Mouse (Mus musculus) forebrain, embryonic 15.5 days (tissue): Measurements from ENCODE around the gene Cbarp. TPM values are rescaled to one million over a fixed set of nuclear protein-coding genes. Genes with fewer than 3 reads are reported as not detected.

Experiments used
- ATAC-seq: fragments of 200-750 bp; cut with Nextera tagmentation; replicated peaks from 2 replicates; pipeline ENCODE4 v1.8.0; 2017; ENCODE audit warnings: mild to moderate bottlenecking, moderate TSS enrichment, moderate library complexity
- H3K27ac ChIP-seq: fragments of 300-500 bp; sonication (generic); replicated peaks from 2 replicates; pipeline ENCODE4 v1.5.1; 2015; ENCODE audit warnings: mild to moderate bottlenecking, inconsistent platforms
- H3K27me3 ChIP-seq: fragments of 300-500 bp; sonication (generic); 2 replicates; pipeline ENCODE4 v1.6.1; 2015; ENCODE audit warnings: inconsistent platforms
- H3K36me3 ChIP-seq: fragments of 300-500 bp; sonication (generic); 2 replicates; pipeline ENCODE4 v1.6.1; 2015; ENCODE audit warnings: mild to moderate bottlenecking, inconsistent platforms
- H3K4me1 ChIP-seq: fragments of 300-500 bp; sonication (generic); 2 replicates; pipeline ENCODE4 v1.6.1; 2015; ENCODE audit warnings: inconsistent platforms
- H3K4me2 ChIP-seq: fragments of 300-500 bp; sonication (generic); replicated peaks from 2 replicates; pipeline ENCODE4 v1.6.1; 2015; ENCODE audit warnings: mild to moderate bottlenecking, inconsistent platforms
- H3K4me3 ChIP-seq: fragments of 300-500 bp; sonication (generic); 2 replicates; pipeline ENCODE4 v1.5.1; 2015; ENCODE audit warnings: mild to moderate bottlenecking, inconsistent platforms
- H3K9ac ChIP-seq: fragments of 300-500 bp; sonication (generic); replicated peaks from 2 replicates; pipeline ENCODE4 v1.6.1; 2015; ENCODE audit warnings: mild to moderate bottlenecking, inconsistent platforms
- H3K9me3 ChIP-seq: fragments of 300-500 bp; sonication (generic); 2 replicates; pipeline ENCODE4 v1.6.1; 2016; ENCODE audit warnings: inconsistent platforms
- WGBS: fragments of 180-500 bp; shearing (Covaris S2); methylation state at CpG from one replicate; pipeline ENCODE4 v1.1.7; 2015; ENCODE audit warnings: mixed read lengths; 5-methylcytosine and 5-hydroxymethylcytosine counted together
- polyA plus RNA-seq: library from polyadenylated mRNA; unstranded; fragments of >200 nt; fragmentation: Nextera tagmentation; extraction: Ambion mirVana; gene quantifications from 2 replicates; pipeline ENCODE4 v1.2.1, GENCODE M21; 2015

Gene Cbarp
- polyA plus RNA-seq, 1 experiment from 2014 or later, result 39.5 TPM

DNA sequence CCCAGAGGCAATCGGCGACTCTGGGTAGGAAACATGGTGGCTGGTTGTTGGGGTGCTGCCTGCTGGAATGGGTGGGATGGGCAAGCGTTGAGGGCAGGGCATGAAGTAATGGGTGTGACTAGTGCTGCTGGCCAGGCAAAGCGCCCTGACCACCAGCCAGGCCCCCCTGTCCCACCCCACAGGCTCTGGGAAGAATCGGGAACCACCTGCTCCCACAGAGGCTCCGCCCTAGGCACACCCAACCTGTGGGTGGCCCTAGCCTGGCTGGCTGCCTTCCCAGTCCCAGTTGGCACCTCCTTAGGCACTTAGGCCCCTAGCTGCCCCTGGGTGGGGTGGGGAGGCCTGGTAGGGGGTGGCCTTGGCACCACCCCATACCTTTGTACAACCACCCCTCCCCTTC, 5.3 kb upstream of the Cbarp start:
- Histone ChIP-seq H3K4me3 (no peak overlapping the region), H3K36me3 (peaks cover 17% of the 10 kb centered on the region), H3K9me3 (no peaks in the 10 kb centered on the region), H3K27ac (peak overlapping the region; percentile 32), H3K4me2 (no peak overlapping the region), H3K4me1 (peaks cover 43% of the 10 kb centered on the region), H3K9ac (no peak overlapping the region), H3K27me3 (no peaks in the 10 kb centered on the region)
- ATAC-seq, result no peak
- WGBS, result 84% methylated on average over 6 of the region's 6 CpGs

GRCm38 (mm10) chr10:80144864-80145838, 4.5 kb upstream of the Cbarp start:
- Histone ChIP-seq H3K4me1 (peaks cover 48% of the 10 kb centered on the region), H3K9ac (no peak overlapping the region), H3K27me3 (no peaks in the 10 kb centered on the region), H3K4me3 (peak overlapping the region; percentile 2; the same call in 1 of the 2 replicates), H3K36me3 (peaks cover 17% of the 10 kb centered on the region), H3K9me3 (no peaks in the 10 kb centered on the region), H3K27ac (peak overlapping the region; percentile 32), H3K4me2 (no peak overlapping the region)
- ATAC-seq, result no peak
- 73% methylated on average over 20 of the region's 20 CpGs for WGBS

GRCm38 (mm10) chr10:80144159-80144558, 3.5 kb upstream of the Cbarp start:
- H3K9ac ChIP-seq, result no peak overlapping the region
- H3K27me3 ChIP-seq, result no peaks in the 10 kb centered on the region
- WGBS, result 93% methylated on average over 12 of the region's 12 CpGs
- H3K27ac ChIP-seq, result no peak overlapping the region
- peaks cover 17% of the 10 kb centered on the region for H3K36me3 ChIP-seq
- H3K4me2 ChIP-seq, result no peak overlapping the region
- H3K4me1 ChIP-seq, result peaks cover 53% of the 10 kb centered on the region
- H3K9me3 ChIP-seq, result no peaks in the 10 kb centered on the region
- no peak for ATAC-seq
- H3K4me3 ChIP-seq, result no peak overlapping the region

GRCm38 (mm10) chr10:80143664-80144063, 3.0 kb upstream of the Cbarp start:
- H3K4me1 ChIP-seq, result peaks cover 54% of the 10 kb centered on the region
- no peak overlapping the region for H3K4me2 ChIP-seq
- H3K27ac ChIP-seq, result no peak overlapping the region
- 94% methylated on average over 7 of the region's 7 CpGs for WGBS
- H3K27me3 ChIP-seq, result no peaks in the 10 kb centered on the region
- H3K9ac ChIP-seq, result no peak overlapping the region
- no peak overlapping the region for H3K4me3 ChIP-seq
- no peak for ATAC-seq
- H3K36me3 ChIP-seq, result peaks cover 17% of the 10 kb centered on the region
- no peaks in the 10 kb centered on the region for H3K9me3 ChIP-seq

GRCm38 (mm10) chr10:80142530-80142925, 1.9 kb upstream of the Cbarp start:
- Histone ChIP-seq H3K9ac (peak overlapping the region; percentile 87), H3K4me1 (peaks cover 61% of the 10 kb centered on the region), H3K27me3 (no peaks in the 10 kb centered on the region), H3K4me2 (peak overlapping the region; percentile 91), H3K9me3 (no peaks in the 10 kb centered on the region), H3K27ac (peak overlapping the region; percentile 87), H3K4me3 (peak overlapping the region; percentile 81), H3K36me3 (peaks cover 17% of the 10 kb centered on the region)
- ATAC-seq, result no peak
- 0% methylated on average over 15 of the region's 15 CpGs for WGBS

DNA sequence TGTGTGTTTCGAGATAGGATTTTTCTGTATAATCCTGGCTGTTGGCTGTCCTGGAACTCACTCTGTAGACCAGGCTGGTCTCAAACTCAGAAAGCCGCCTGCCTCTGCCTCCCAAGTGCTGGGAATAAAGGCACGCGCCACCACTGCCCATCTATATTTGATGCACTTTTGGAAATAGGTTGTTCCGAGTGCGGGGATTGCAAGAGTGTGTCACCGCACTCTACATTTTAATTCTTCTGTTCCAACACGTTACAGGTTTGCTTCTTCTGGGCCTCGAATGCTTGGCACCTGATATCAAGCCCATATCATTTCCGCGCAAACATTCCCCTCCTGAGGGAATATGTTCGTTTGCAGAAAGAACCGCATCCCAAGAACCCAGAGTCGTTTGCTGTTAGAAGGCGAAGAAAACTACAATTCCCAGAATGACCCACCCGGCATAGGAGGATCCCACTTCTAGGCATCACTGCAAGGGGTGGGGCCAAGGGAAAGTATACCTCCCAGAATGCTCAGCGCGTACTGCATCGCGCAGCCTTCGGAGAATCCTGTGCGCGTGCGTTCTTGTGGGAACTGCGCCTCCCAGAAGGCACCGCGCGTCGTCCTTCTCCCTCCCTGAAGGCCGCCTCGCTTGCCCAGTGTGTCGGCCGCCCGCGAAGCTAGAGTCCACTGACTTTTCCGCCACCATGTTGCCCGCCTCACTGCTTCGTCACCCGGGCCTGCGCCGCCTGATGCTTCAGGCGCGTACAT, 1.3 kb upstream of the Cbarp start:
- H3K36me3 ChIP-seq, result peaks cover 17% of the 10 kb centered on the region
- peak overlapping the region; percentile 81 for H3K4me3 ChIP-seq
- peaks cover 67% of the 10 kb centered on the region for H3K4me1 ChIP-seq
- ATAC-seq, result peak; percentile 87
- no peaks in the 10 kb centered on the region for H3K27me3 ChIP-seq
- WGBS, result 1% methylated on average over 43 of the region's 43 CpGs
- H3K4me2 ChIP-seq, result peak overlapping the region; percentile 91
- H3K27ac ChIP-seq, result peak overlapping the region; percentile 87
- peak overlapping the region; percentile 87 for H3K9ac ChIP-seq
- no peaks in the 10 kb centered on the region for H3K9me3 ChIP-seq

DNA sequence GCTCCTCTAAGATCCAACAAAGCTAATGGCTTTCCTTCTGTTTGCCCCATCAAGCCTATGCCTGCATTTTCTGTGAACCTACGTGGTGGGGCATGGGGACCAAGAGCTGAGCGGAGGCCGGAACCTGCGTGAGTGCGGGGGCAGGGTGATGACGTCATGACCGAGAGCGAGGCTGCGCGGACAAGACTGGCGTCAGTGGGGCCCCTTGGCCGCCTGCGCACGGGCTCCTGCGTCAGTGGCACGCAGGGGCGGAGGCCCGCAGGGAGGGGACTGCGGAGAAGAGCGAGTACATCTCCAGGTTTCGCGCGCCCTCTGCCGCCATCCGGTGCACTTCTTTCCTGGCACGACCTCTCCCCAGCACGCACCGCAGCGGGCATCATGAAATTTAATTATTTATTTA, 608 bp upstream of the Cbarp start:
- Histone ChIP-seq H3K27ac (peak overlapping the region; percentile 87), H3K9me3 (no peaks in the 10 kb centered on the region), H3K9ac (peak overlapping the region; percentile 29), H3K27me3 (no peaks in the 10 kb centered on the region), H3K36me3 (peaks cover 17% of the 10 kb centered on the region), H3K4me3 (peak overlapping the region; percentile 81), H3K4me1 (peaks cover 72% of the 10 kb centered on the region), H3K4me2 (peak overlapping the region; percentile 91)
- peak; percentile 40 for ATAC-seq
- WGBS, result under 1% methylated on average over 29 of the region's 29 CpGs

DNA sequence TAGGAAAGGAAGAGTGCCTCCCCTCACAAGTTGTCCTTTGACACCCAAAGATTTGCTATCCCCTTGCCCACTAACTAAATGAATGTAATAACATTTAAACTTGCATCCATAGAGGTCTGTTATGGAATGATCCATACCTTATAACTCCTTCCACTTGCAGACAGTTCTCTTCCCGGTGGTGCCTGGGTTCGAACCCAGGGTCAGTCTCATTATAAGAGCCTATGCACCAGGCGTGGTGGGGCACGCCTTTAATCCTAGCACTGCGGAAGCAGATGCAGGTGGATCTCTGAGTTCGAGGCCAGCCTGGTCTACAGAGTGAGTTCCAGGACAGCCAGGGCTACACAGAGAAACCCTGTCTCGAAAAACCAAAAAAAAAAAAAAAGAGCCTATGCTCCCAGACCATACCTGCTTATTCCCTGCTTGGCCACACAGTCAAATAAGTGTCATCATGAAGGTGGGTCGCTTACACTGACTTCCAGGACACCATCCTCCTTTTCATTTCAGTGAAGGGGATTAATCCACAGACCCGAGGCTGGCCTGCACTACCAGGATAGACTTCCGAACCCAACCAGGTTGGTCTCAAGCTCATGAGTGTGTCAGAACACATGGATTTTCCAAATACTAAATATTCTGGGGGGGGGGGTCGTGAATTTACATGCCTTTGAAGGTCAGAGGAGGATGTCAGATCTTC, 515 bp downstream of the Cbarp start:
- no peak for ATAC-seq
- 73% methylated on average over 11 of the region's 11 CpGs for WGBS
- peaks cover 64% of the 10 kb centered on the region for H3K4me1 ChIP-seq
- H3K4me2 ChIP-seq, result no peak overlapping the region
- H3K9ac ChIP-seq, result no peak overlapping the region
- no peaks in the 10 kb centered on the region for H3K9me3 ChIP-seq
- no peaks in the 10 kb centered on the region for H3K27me3 ChIP-seq
- H3K36me3 ChIP-seq, result peaks cover 20% of the 10 kb centered on the region
- peak overlapping the region; percentile 89; the same call in 1 of the 2 replicates for H3K27ac ChIP-seq
- peak overlapping the region; percentile 81; the same call in 1 of the 2 replicates for H3K4me3 ChIP-seq

DNA sequence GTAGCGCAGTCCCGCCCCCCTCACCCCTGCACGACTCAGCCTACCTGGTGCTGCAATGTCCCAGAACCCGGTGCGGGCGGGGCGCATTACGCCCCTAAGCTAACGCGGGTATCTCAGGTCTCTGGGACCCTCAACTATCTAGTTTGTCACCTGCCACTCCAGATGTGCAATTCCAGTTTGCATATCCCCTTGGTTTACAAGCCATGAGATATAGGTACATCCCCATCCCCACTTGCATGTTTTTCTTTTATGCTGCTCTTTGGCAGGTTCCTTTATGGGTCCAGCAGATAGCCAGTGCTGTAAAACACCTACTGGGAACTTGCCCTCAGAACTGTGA, 1.2 kb downstream of the Cbarp start:
- WGBS, result 4% methylated on average over 10 of the region's 10 CpGs
- H3K4me2 ChIP-seq, result peak overlapping the region; percentile 89
- H3K27me3 ChIP-seq, result no peaks in the 10 kb centered on the region
- H3K9me3 ChIP-seq, result no peaks in the 10 kb centered on the region
- H3K36me3 ChIP-seq, result peaks cover 18% of the 10 kb centered on the region
- peak overlapping the region; percentile 76 for H3K4me3 ChIP-seq
- peaks cover 61% of the 10 kb centered on the region for H3K4me1 ChIP-seq
- H3K9ac ChIP-seq, result peak overlapping the region; percentile 83
- no peak for ATAC-seq
- peak overlapping the region; percentile 89 for H3K27ac ChIP-seq

GRCm38 (mm10) chr10:80138553-80139438, 1.8 kb downstream of the Cbarp start, which contains the start of gene Atp5d:
Gene Atp5d (plus strand): TSS chr10:80138632.
- Histone ChIP-seq H3K36me3 (peaks cover 18% of the 10 kb centered on the region), H3K4me3 (peak within 1 kb of the TSS; percentile 76), H3K4me2 (peak within 1 kb of the TSS; percentile 89), H3K27me3 (no peaks in the 10 kb centered on the region), H3K27ac (peak within 1 kb of the TSS; percentile 89), H3K9ac (peak within 1 kb of the TSS; percentile 83), H3K4me1 (peaks cover 61% of the 10 kb centered on the region), H3K9me3 (no peaks in the 10 kb centered on the region)
- peak; percentile 3 for ATAC-seq
- under 1% methylated on average over 69 of the region's 94 CpGs for WGBS
